Mouse (Mus musculus): ENCODE measurements around the gene Vcl. TPM values are rescaled to one million over a fixed set of nuclear protein-coding genes. Genes with fewer than 3 reads are reported as not detected.

Vcl gene
- polyA plus RNA-seq, 1 experiment from 2014 or later, result 82.2 TPM

DNA sequence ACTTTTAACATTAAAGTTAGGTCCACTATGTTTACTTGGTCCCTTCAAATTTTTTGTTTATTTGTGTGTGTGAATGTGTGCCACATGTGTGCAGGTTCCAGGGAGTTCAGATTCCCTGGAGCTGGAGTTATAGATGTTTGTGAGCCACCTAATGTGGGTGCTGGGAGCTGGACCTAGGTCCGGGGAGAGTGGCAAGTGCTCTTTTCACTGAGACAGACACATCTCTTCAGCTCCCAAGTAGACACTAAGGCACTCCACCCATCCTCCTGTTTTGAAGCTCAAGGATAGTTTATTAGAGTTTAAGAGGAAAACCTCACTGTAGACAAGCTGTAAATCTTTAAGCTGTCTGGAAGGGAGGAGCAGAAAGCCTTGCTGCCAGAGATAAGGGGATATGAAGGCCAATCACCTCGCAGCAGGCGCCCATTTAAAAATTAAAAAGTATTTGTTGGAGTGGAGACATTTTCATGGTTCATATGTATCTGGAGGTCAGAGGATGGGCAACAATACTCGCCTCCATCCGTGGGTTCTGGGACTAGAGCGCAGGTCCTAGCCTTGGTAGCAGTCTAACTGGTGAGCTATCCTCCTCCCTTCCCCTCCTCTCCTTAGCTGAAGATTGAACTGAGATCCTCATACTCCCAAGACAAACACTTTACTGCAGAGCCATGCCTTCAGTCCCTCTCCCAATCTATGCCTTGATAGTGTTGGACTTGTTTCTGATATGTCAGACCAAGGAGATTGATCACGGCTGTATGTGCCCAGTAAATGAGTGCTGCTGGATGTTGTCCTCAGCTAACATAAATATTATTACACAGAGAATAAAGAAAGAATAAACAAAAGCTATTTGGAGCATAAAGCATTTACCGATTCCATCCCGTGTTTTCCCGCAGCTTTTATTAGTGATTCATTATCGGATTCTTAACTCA, 145.5 kb downstream of the Vcl start:
- ATAC-seq (replicated peaks; ENCODE audit: insufficient number of reproducible peaks, insufficient read depth, low FRiP score, low read depth), result no peak
- peak overlapping the region; percentile 93 for H3K27ac ChIP-seq
- H3K9me3 ChIP-seq (replicated peaks), result no peaks in the 10 kb centered on the region

DNA sequence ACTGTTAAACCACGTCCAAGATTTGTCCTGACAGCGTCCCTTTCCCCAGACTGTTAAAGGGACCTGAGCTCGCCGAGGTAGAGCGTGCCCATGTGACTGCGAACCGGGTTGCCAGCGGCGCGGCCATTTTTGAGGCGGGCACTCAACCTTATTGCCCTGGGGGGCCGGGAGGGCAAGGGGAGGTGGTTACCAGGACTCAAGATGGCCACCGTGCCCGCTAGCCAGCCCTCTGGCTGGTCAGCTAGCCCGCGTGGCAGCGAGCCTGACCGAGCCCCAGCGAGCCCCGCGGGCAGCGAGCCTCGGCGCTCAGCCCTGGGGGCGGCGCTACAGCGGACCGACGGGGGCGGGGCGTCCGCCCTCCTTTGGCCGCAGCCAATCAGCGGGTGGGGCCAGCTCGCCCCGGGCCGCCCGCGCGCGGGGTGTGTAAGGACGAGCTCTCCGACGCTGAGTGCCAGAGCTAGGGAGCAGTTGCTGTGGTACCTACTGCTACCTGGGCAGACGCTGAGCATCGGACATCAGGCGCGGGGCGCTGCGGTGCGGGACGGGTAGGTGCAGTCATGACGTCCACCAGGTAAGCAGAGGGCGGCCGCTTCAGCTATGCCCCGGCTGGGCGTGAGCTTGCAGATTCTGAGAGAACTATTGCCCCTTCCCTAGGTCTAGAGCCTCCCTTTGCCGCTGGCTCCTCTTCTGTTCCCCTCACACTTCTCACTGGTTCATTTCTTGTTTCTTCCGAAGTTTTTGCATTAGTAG, 146.7 kb downstream of the Vcl start:
- H3K27me3 ChIP-seq, result no peaks in the 10 kb centered on the region
- peaks cover 36% of the 10 kb centered on the region for H3K4me1 ChIP-seq (replicated peaks)
- no peaks in the 10 kb centered on the region for H3K9me3 ChIP-seq (replicated peaks)
- H3K36me3 ChIP-seq, result no peaks in the 10 kb centered on the region
- H3K9ac ChIP-seq, result peak overlapping the region; percentile 81
- H3K4me2 ChIP-seq, result peak overlapping the region; percentile 87
- peak overlapping the region; percentile 93 for H3K27ac ChIP-seq
- ATAC-seq (replicated peaks; ENCODE audit: insufficient number of reproducible peaks, insufficient read depth, low FRiP score, low read depth), result peak; percentile 99
- WGBS, result 0% methylated on average over 53 of the region's 59 CpGs
- peak overlapping the region; percentile 79 for H3K4me3 ChIP-seq

More for the DNA sequence above, 145.5 kb downstream of the Vcl start:
- 48% methylated on average over 11 of the region's 11 CpGs for WGBS
- Histone ChIP-seq H3K36me3 (no peaks in the 10 kb centered on the region), H3K9ac (no peak overlapping the region), H3K27me3 (no peaks in the 10 kb centered on the region), H3K4me1 (replicated peaks) (peaks cover 37% of the 10 kb centered on the region), H3K4me3 (peak overlapping the region; percentile 79), H3K4me2 (peak overlapping the region; percentile 87)

DNA sequence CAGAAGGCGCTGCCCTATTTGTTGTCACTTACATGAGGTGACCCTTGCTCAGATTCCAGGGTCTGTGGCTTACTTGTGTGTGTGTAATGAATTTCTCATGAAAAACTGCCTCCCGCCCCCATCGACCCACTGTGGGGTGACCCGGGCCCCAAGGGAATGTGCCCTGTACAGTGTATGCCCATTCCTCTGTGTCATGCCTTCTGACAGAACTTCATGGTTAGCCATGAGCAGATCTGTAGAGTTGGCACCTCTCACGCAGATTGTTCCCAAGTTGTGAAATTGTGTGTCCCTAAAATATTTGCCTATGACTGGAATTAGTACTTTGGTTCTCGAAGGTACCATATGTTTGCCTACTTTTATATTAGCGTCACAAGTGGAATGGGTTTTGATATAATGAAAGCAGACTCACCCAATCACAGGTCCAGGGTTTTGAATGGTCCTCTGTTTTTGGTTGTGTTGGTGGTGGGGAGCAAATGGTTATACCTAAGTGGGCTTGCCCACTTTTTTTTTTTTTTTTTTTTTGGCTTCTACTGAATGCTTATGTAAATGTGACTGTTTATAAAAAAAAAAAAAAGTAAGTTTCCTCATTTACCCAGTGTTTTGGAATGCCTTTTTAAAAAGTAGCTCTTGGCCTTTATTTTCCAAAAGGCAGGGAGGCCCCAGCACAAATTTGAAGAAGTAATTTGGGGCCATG, 147.4 kb downstream of the Vcl start:
- 30% methylated on average over 7 of the region's 7 CpGs for WGBS
- no peaks in the 10 kb centered on the region for H3K36me3 ChIP-seq
- peak overlapping the region; percentile 81 for H3K9ac ChIP-seq
- peaks cover 36% of the 10 kb centered on the region for H3K4me1 ChIP-seq (replicated peaks)
- peak overlapping the region; percentile 79 for H3K4me3 ChIP-seq
- H3K27me3 ChIP-seq, result no peaks in the 10 kb centered on the region
- peak; percentile 1; the same call in 1 of the 2 replicates for ATAC-seq (replicated peaks; ENCODE audit: insufficient number of reproducible peaks, insufficient read depth, low FRiP score, low read depth)
- peak overlapping the region; percentile 93 for H3K27ac ChIP-seq
- H3K9me3 ChIP-seq (replicated peaks), result no peaks in the 10 kb centered on the region
- H3K4me2 ChIP-seq, result peak overlapping the region; percentile 87

DNA sequence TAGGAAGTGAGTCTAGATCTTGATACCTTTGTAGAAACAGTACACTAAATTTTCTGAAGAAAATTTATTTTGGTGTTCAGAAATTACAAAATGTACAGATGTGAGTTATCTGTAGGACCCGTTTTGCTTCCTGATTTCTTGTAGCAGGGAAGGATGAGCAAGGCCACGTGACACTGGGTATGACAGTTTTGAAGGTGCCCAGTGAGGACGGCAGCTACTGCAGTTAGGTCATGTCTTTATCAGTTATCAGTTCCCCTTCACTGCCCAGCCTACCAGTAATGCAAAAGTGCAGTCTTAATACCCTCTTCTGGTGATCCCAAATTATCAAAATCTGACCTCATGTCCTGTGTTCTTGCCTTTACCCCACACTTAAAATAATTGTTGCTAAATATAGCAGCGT, 148.7 kb downstream of the Vcl start:
- ATAC-seq (replicated peaks; ENCODE audit: insufficient number of reproducible peaks, insufficient read depth, low FRiP score, low read depth), result no peak

DNA sequence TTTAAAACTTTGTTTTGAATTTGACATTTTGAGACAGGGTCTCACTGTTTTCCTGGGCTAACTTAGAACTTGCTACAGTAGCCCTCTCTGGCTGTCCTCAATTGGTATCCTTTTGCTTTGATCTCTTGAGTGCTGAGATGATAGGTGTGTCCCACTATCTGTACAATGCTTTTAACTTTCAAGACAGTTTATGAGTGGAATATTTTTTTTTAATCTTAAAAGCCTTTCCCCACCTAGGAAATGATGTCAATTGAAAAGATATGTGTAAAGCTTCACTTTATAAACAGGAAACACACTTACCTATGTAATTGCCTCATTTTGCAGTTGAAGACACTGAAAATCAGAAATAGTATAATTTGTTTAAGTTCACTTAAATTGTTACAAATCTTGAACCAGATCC, 149.3 kb downstream of the Vcl start:
- no peaks in the 10 kb centered on the region for H3K36me3 ChIP-seq
- H3K9ac ChIP-seq, result no peak overlapping the region
- H3K27ac ChIP-seq, result peak overlapping the region; percentile 63
- ATAC-seq (replicated peaks; ENCODE audit: insufficient number of reproducible peaks, insufficient read depth, low FRiP score, low read depth), result no peak
- no peak overlapping the region for H3K4me3 ChIP-seq
- peak overlapping the region; percentile 87 for H3K4me2 ChIP-seq
- H3K4me1 ChIP-seq (replicated peaks), result peaks cover 51% of the 10 kb centered on the region
- H3K9me3 ChIP-seq (replicated peaks), result no peaks in the 10 kb centered on the region
- no peaks in the 10 kb centered on the region for H3K27me3 ChIP-seq

More for the DNA sequence above, 148.7 kb downstream of the Vcl start:
- Histone ChIP-seq H3K27me3 (no peaks in the 10 kb centered on the region), H3K9me3 (replicated peaks) (no peaks in the 10 kb centered on the region), H3K9ac (no peak overlapping the region), H3K4me1 (replicated peaks) (peaks cover 45% of the 10 kb centered on the region), H3K27ac (peak overlapping the region; percentile 63), H3K36me3 (no peaks in the 10 kb centered on the region), H3K4me2 (peak overlapping the region; percentile 87), H3K4me3 (peak overlapping the region; percentile 17; the same call in 1 of the 2 replicates)
- WGBS, result 30% methylated on average over 4 of the region's 4 CpGs

DNA sequence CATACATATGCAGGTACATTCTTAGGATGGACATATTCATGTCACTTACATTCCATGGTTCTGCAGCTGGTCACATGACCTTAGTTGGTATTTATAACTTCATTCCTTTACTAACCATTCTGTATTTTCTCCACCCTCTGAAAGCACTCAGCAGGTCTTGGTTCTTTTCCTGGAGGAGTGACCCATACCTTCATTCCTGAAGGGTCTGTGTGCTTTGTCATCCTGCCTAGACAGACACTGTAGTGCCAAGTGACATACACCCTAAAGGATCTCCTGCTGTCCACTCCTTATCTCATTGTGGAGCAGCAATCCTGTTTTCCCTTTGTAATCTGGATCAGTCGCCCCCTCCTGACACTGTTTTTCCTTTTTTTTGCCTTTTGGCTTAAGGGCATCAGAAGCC, 153.6 kb downstream of the Vcl start:
- Histone ChIP-seq H3K9me3 (replicated peaks) (no peaks in the 10 kb centered on the region), H3K36me3 (no peaks in the 10 kb centered on the region), H3K27ac (peak overlapping the region; percentile 57; the same call in 1 of the 2 replicates), H3K4me2 (peak overlapping the region; percentile 6; the same call in 1 of the 2 replicates), H3K27me3 (no peaks in the 10 kb centered on the region), H3K9ac (no peak overlapping the region), H3K4me3 (no peak overlapping the region), H3K4me1 (replicated peaks) (peaks cover 52% of the 10 kb centered on the region)
- 26% methylated on average over 1 of the region's 1 CpGs for WGBS
- ATAC-seq (replicated peaks; ENCODE audit: insufficient number of reproducible peaks, insufficient read depth, low FRiP score, low read depth), result no peak

Other genes with a start within 250 kb of the Vcl start
- 19.0 and 23.9 TPM in 2 replicates for gene Fut11, start 234.4 kb upstream of the Vcl start, polyA plus RNA-seq (2015; fragmentation: Nextera tagmentation; extraction: Ambion mirVana)
- gene Chchd1, start 226.4 kb upstream of the Vcl start, polyA plus RNA-seq (2015; fragmentation: Nextera tagmentation; extraction: Ambion mirVana), result 159 and 218 TPM in 2 replicates
- 18.2 and 24.7 TPM in 2 replicates for gene Zswim8, start 221.8 kb upstream of the Vcl start, polyA plus RNA-seq (2015; fragmentation: Nextera tagmentation; extraction: Ambion mirVana)
- gene Ndst2, start 194.8 kb upstream of the Vcl start, polyA plus RNA-seq (2015; fragmentation: Nextera tagmentation; extraction: Ambion mirVana), result 13.8 and 17.8 TPM in 2 replicates
- 75.7 and 76.8 TPM in 2 replicates for gene Camk2g, start 135.3 kb upstream of the Vcl start, polyA plus RNA-seq (2015; fragmentation: Nextera tagmentation; extraction: Ambion mirVana)
- gene Plau, start 92.7 kb upstream of the Vcl start, polyA plus RNA-seq (2015; fragmentation: Nextera tagmentation; extraction: Ambion mirVana), result 1.4 and 1.9 TPM in 2 replicates
- gene Ap3m1, start 123.1 kb downstream of the Vcl start, polyA plus RNA-seq (2015; fragmentation: Nextera tagmentation; extraction: Ambion mirVana), result 53.7 and 54.1 TPM in 2 replicates
- 184 and 223 TPM in 2 replicates for gene Adk, start 123.2 kb downstream of the Vcl start, polyA plus RNA-seq (2015; fragmentation: Nextera tagmentation; extraction: Ambion mirVana)

Measured in heart, embryonic 15.5 days (tissue).